Mouse (Mus musculus) liver, embryonic 15.5 days (tissue): ENCODE data around the gene Engase. TPM values are rescaled to one million over a fixed set of nuclear protein-coding genes. Genes with fewer than 3 reads are reported as not detected.

Experiments
- ATAC-seq: fragments of 200-750 bp; cut with Nextera tagmentation; 2 replicates; pipeline ENCODE4 v1.8.0; 2017; ENCODE audit warnings: moderate number of reproducible peaks, mild to moderate bottlenecking, moderate library complexity; ENCODE audit not compliant: insufficient read depth
- H3K27ac ChIP-seq: fragments of 300-500 bp; sonication (generic); replicated peaks from 2 replicates; pipeline ENCODE4 v1.5.1; 2015; ENCODE audit warnings: mild to moderate bottlenecking, inconsistent platforms
- H3K27me3 ChIP-seq: fragments of 300-500 bp; sonication (generic); 2 replicates; pipeline ENCODE4 v1.6.1; 2015; ENCODE audit warnings: mild to moderate bottlenecking, inconsistent platforms
- H3K36me3 ChIP-seq: fragments of 300-500 bp; sonication (generic); replicated peaks from 2 replicates; pipeline ENCODE4 v1.6.1; 2015; ENCODE audit warnings: moderate library complexity, mild to moderate bottlenecking, inconsistent platforms
- H3K4me1 ChIP-seq: fragments of 300-500 bp; sonication (generic); replicated peaks from 2 replicates; pipeline ENCODE4 v1.6.1; 2015; ENCODE audit warnings: inconsistent platforms
- H3K4me2 ChIP-seq: fragments of 300-500 bp; sonication (generic); 2 replicates; pipeline ENCODE4 v1.6.1; 2015; ENCODE audit warnings: moderate library complexity, mild to moderate bottlenecking, inconsistent platforms
- H3K4me3 ChIP-seq: fragments of 300-500 bp; sonication (generic); replicated peaks from 2 replicates; pipeline ENCODE4 v1.5.1; 2015; ENCODE audit warnings: mild to moderate bottlenecking, inconsistent platforms
- H3K9ac ChIP-seq: fragments of 300-500 bp; sonication (generic); 2 replicates; pipeline ENCODE4 v1.6.1; 2015; ENCODE audit warnings: moderate library complexity, mild to moderate bottlenecking, inconsistent platforms
- H3K9me3 ChIP-seq: fragments of 300-500 bp; sonication (generic); replicated peaks from 2 replicates; pipeline ENCODE4 v1.6.1; 2016; ENCODE audit warnings: inconsistent platforms
- WGBS: fragments of 180-500 bp; shearing (Covaris S2); methylation state at CpG from one replicate; pipeline ENCODE4 v1.1.7; 2015; ENCODE audit warnings: mixed read lengths; ENCODE audit not compliant: insufficient replicate concordance; 5-methylcytosine and 5-hydroxymethylcytosine counted together
- polyA plus RNA-seq: library from polyadenylated mRNA; unstranded; fragments of >200 nt; fragmentation: Nextera tagmentation; extraction: Ambion mirVana; gene quantifications from 2 replicates; pipeline ENCODE4 v1.2.1, GENCODE M21; 2015

Gene Engase
- 6.0 and 7.8 TPM in 2 replicates for polyA plus RNA-seq

DNA sequence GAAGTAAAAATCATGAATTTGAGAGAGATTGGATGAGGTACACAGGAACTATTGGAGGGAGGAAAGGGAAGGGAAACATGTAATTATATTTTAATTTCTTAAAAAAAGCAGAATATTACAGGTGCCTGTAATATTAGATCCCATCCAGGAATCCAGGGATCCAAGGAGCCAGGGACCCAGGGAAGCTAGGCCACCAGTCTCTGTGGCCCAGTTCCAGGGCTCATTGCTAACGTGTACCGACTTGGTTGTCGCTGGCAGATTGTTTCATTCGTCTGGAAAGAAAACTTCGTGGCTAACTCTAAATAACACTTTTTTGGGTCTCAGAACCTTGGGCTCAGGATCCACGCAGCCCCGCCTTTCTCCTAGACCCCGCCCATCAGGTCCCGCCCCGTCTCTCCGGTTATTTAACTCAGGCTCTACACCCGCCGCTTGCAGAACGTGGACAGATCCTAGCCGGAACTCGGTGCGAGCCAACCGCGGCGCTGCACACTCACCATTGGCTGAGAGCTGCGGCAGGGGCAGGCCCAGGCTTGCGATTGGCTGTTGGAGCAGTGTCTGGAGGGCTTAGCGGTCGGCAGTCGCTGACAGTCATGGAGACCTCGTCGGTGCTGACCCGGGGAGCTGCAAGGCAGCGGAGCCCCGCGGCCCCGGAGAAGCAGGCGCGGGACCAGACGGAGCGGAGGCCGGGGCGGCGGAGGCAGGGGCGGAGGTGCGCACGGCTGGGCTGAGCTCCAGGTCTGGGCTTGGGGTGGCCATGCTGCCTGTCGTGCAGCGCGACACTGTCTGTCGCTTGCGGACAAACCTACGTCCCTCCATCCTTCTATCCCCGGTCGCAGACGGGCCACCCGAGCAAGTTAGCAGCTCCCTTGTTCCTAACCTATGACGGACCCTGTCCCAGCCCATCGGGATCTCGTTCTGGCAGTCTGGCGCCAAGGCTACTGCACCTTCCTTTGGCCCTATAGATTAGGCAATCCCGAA lies at the start of gene Engase:
Gene Engase (plus strand): TSS at position 434 of the 978 bp plus-strand sequence.
- 1% methylated on average over 57 of the region's 57 CpGs for WGBS
- Histone ChIP-seq H3K4me2 (peak within 1 kb of the TSS; percentile 97), H3K9me3 (no peaks in the 10 kb centered on the region), H3K9ac (peak within 1 kb of the TSS; percentile 81), H3K4me1 (peaks cover 55% of the 10 kb centered on the region), H3K27ac (peak within 1 kb of the TSS; percentile 65), H3K36me3 (peaks cover 10% of the 10 kb centered on the region), H3K27me3 (no peaks in the 10 kb centered on the region), H3K4me3 (peak within 1 kb of the TSS; percentile 79)
- ATAC-seq = peak; percentile 99

DNA sequence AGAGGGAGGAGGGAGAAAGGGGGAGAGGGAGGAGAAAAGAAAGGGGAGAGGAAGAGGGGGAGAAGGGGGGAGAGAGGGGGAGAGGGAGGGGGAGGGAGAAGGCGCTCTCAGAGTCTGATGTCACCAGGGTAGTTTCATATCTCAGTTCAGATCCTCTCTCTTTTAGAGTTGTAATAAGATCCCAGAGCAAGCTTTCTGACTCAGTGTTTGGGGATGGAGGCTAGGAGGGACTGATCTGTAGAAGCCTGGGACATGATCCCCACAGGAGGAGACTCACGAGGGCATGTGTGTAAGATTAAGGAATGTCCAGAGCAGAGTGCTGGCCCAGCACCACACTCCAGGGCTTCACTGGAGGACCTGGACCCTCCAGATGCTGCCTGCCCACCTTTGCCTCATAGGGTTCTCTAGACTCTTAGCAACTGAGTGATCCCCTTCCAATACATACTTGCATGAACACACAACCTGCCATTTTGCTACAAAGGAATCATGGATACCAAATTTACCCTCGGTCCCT lies 49.3 kb upstream of the Engase start:
- ATAC-seq = no peak
- no peak overlapping the region for H3K4me2 ChIP-seq
- no peak overlapping the region for H3K27ac ChIP-seq
- H3K36me3 ChIP-seq = no peaks in the 10 kb centered on the region
- no peaks in the 10 kb centered on the region for H3K9me3 ChIP-seq
- H3K4me1 ChIP-seq = peaks cover 5% of the 10 kb centered on the region; the same call in 1 of the 2 replicates
- no peak overlapping the region for H3K4me3 ChIP-seq
- H3K27me3 ChIP-seq = peaks cover 48% of the 10 kb centered on the region
- no peak overlapping the region for H3K9ac ChIP-seq
- 34% methylated on average over 3 of the region's 3 CpGs for WGBS

- Histone ChIP-seq H3K36me3 (no peaks in the 10 kb centered on the region), H3K4me1 (peaks cover 5% of the 10 kb centered on the region; the same call in 1 of the 2 replicates), H3K9ac (no peak within 1 kb of the TSS), H3K9me3 (no peaks in the 10 kb centered on the region), H3K4me3 (no peak within 1 kb of the TSS), H3K27me3 (peaks cover 43% of the 10 kb centered on the region), H3K27ac (peak within 1 kb of the TSS; percentile 55), H3K4me2 (peak within 1 kb of the TSS; percentile 18)
- WGBS = 1% methylated on average over 8 of the region's 8 CpGs
- no peak for ATAC-seq
Observed at GRCm38 (mm10) chr11:118427986-118428385, 48.6 kb upstream of the Engase start, which contains the start of gene C1qtnf1. Gene C1qtnf1 (plus strand): TSS chr11:118428203.

DNA sequence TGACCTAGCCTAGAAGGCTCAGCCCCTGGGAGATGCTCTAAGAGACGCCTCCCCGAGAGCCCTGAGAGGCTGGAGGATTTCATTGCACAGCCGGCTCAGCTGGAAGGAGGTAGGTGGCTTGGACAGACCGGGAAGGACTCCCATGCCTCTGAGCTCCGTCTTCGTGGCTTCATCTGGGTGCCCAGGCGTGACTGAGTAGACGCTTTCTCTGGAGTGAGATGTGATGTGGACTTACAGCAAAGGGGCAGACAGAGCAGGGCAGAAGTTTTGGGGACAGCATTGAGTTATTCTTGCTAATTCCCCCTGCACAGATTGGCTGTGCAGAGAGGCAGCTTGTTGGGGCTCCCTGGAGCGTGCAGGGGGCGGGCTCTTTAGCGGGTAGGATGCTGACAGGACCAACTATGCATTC lies 48.2 kb upstream of the Engase start:
- no peaks in the 10 kb centered on the region for H3K9me3 ChIP-seq
- peak overlapping the region; percentile 18 for H3K4me2 ChIP-seq
- peaks cover 43% of the 10 kb centered on the region for H3K27me3 ChIP-seq
- WGBS = 19% methylated on average over 11 of the region's 11 CpGs
- H3K4me1 ChIP-seq = peaks cover 3% of the 10 kb centered on the region; the same call in 1 of the 2 replicates
- H3K9ac ChIP-seq = no peak overlapping the region
- no peak for ATAC-seq
- no peaks in the 10 kb centered on the region for H3K36me3 ChIP-seq
- peak overlapping the region; percentile 55 for H3K27ac ChIP-seq
- H3K4me3 ChIP-seq = no peak overlapping the region

DNA sequence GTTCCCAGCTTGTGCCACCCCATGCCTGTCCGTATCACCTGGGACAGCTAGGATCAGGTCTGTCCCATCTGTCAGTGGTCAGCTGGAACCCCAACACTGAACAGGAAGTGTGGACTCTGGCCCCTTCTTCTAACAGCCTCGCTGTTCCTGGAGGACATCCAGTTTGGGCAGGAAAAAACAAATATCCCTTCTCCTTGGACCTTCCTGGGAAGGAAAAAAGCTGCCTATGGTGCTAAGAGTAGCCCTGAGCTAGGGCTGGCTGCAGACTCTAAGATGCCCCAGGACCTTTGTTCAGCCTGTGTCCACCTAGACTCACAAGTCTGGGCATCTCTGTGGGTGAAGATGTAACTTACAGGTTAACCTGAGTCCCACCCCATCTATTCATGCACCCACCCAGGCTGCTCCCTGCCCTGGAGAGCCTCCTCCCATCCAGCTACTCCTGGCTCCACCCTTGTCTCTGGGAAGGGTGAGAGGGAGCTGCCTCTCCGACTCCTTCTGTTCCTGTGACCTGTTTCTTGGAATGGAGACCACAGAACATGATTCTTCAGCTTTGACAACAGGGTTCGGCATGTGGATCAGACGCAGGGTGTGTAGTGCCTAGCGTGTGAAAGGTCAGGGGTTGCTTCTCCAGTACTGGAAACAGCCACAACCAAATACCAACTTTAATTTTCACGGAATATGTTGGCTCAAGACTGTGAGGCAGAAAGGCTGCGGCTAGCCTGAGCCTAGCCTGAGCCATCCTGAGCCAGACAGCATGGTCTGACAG lies 47.5 kb upstream of the Engase start:
- Histone ChIP-seq H3K27ac (peak overlapping the region; percentile 55), H3K9ac (no peak overlapping the region), H3K4me1 (no peaks in the 10 kb centered on the region), H3K9me3 (no peaks in the 10 kb centered on the region), H3K27me3 (peaks cover 43% of the 10 kb centered on the region), H3K4me3 (no peak overlapping the region), H3K4me2 (peak overlapping the region; percentile 18), H3K36me3 (no peaks in the 10 kb centered on the region)
- ATAC-seq = peak; percentile 13; the same call in 1 of the 2 replicates
- 51% methylated on average over 8 of the region's 8 CpGs for WGBS

DNA sequence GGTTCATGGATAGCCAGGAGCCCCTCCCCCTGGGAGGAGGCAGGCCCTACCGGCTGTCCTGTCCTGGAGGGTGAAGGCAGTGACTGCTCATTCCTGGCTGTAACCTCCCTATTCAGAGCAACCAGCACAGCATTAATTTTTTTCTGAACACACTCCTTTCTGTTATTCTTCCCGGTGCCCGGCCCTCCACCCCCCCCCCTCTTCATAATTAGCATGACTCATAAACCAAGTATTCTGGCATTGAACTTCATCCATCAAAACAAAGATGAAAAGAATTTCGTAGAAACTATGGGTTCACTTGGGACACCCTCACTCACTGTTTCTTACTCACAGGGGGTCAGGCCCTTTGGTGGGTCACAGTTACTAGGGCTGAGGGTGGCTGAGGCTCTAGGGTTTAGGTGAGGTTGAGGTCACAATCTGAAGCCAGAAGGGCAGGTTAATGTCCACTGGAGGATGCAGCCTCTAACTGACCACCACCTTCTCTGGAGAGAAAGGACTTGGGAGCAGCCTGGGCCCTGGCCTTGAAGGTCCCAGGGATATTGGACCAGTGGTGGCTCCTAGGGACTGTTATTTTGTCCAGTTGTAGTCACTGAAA lies 46.2 kb upstream of the Engase start:
- Histone ChIP-seq H3K4me2 (no peak overlapping the region), H3K27me3 (peaks cover 34% of the 10 kb centered on the region), H3K4me1 (no peaks in the 10 kb centered on the region), H3K4me3 (no peak overlapping the region), H3K36me3 (no peaks in the 10 kb centered on the region), H3K27ac (no peak overlapping the region), H3K9me3 (no peaks in the 10 kb centered on the region), H3K9ac (no peak overlapping the region)
- ATAC-seq = no peak
- WGBS = 45% methylated on average over 4 of the region's 4 CpGs

DNA sequence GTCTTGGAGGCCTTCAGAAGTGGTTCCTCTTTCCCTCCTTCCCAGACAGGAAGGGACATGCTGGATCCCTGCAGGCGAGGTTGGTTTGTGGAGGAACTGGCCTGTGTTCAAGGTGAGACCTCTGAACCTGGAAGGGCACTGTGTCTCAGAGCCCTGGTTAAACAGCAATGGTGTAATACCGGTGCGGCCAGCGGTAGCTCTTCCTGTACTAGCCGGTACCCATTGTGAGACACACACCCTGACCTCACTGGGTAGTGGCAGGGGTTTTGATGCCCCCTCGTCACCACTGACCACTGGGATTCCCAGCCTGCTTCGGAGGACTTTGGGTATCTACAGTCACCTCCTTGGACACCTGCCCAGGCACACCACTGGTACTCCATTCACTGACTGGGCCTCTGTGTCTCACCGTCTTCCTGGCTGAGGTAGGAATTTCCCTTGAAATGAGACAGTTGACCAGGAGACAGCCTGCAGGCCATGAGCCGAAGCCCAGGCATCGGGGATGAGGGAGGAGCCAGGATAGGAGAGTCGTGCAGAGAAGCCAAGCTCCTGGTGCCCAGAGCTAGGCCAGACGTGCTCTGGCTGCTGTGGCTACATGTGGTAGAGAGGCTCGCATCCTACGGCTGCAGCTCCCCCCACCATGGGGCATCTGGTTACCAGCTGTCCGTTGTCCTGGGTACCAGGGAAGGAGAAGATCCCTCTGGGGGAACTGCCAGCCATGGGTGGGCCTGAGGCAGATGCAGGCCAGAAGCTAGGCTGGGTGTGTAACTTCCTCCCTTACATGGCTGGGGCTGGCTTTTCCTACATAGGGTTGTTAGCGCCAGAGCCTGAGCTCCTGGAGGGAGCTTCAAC lies 45.3 kb upstream of the Engase start:
- no peak for ATAC-seq
- Histone ChIP-seq H3K4me2 (no peak overlapping the region), H3K9me3 (no peaks in the 10 kb centered on the region), H3K4me1 (no peaks in the 10 kb centered on the region), H3K27ac (no peak overlapping the region), H3K9ac (no peak overlapping the region), H3K27me3 (peaks cover 30% of the 10 kb centered on the region), H3K36me3 (no peaks in the 10 kb centered on the region), H3K4me3 (no peak overlapping the region)
- 64% methylated on average over 16 of the region's 16 CpGs for WGBS

DNA sequence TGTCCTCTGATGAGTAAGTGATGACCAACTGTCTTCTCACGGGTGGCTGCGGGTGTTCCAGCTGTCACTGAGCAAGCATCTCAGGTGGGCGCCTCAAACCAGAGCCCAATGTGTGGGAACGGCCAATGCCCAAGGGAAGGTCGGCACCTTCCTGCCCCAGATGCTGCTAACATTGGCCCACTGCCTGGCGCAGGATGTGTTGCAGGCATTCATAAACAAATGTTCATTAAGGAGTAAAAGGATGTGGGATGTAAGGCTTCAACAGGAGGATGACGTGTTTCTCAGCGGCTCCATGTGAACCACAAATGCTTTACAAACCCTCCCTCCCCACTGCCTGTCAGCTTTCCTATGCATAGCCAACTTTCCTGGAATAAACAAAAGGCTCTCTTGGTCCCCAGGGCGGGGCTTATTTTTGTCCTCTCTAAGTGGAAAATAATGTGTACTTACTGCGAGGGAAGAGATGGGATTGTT lies 43.2 kb upstream of the Engase start:
- Histone ChIP-seq H3K27ac (no peak overlapping the region), H3K9ac (no peak overlapping the region)

GRCm38 (mm10) chr11:118434093-118434492 lies 42.5 kb upstream of the Engase start:
- H3K27ac ChIP-seq = no peak overlapping the region
- no peaks in the 10 kb centered on the region for H3K36me3 ChIP-seq
- H3K4me1 ChIP-seq = no peaks in the 10 kb centered on the region
- H3K27me3 ChIP-seq = peaks cover 8% of the 10 kb centered on the region
- no peak overlapping the region for H3K4me3 ChIP-seq
- ATAC-seq = no peak
- H3K4me2 ChIP-seq = no peak overlapping the region
- no peaks in the 10 kb centered on the region for H3K9me3 ChIP-seq
- 27% methylated on average over 13 of the region's 13 CpGs for WGBS
- no peak overlapping the region for H3K9ac ChIP-seq

More for the DNA sequence above, 43.2 kb upstream of the Engase start:
- Histone ChIP-seq H3K27me3 (peaks cover 15% of the 10 kb centered on the region), H3K9me3 (no peaks in the 10 kb centered on the region), H3K4me1 (no peaks in the 10 kb centered on the region), H3K36me3 (no peaks in the 10 kb centered on the region), H3K4me2 (no peak overlapping the region), H3K4me3 (no peak overlapping the region)
- no peak for ATAC-seq
- WGBS = 48% methylated on average over 10 of the region's 10 CpGs

- H3K27me3 ChIP-seq = no peaks in the 10 kb centered on the region; the same call in 1 of the 2 replicates
- no peaks in the 10 kb centered on the region for H3K36me3 ChIP-seq
- WGBS = 41% methylated on average over 6 of the region's 6 CpGs
- no peaks in the 10 kb centered on the region for H3K4me1 ChIP-seq
- no peak overlapping the region for H3K9ac ChIP-seq
- H3K4me2 ChIP-seq = no peak overlapping the region
- no peak overlapping the region for H3K4me3 ChIP-seq
- no peak for ATAC-seq
- H3K27ac ChIP-seq = no peak overlapping the region
- no peaks in the 10 kb centered on the region for H3K9me3 ChIP-seq
Observed at GRCm38 (mm10) chr11:118436471-118436935, 40.1 kb upstream of the Engase start.
